ENCODE assay signal across 11 mouse cellular contexts in genomic region chr2:178192881-178193280, GRCm38 (mm10).
DNase-seq lines count a peak whose midpoint lies in the region; ATAC-seq lines count a peak whose summit lies in the region.
"Had no signal": no experiment of that assay in that cellular context is flagged by ENCODE, and none has a peak within 500 bp of the region (broad histone marks: within the 10 kb centered on the region; RNA-seq: fewer than 3 reads in every experiment).

No protein-coding gene starts in this region.

- peak overlapping the region; percentile 17; the same call in 1 of the 2 replicates for H3K27ac ChIP-seq in hindbrain, embryonic 15.5 days (replicated peaks)
- peak overlapping the region; percentile 1; the same call in 1 of the 2 replicates for H3K27ac ChIP-seq in midbrain, embryonic 15.5 days
- H3K27ac ChIP-seq: embryonic facial prominence, embryonic 12.5 days; limb, embryonic 10.5 days had no signal

- peak; percentile 54 for DNase-seq in layer of hippocampus, adult 11-12 months (ENCODE audit: low spot score)
- no peak for DNase-seq in layer of hippocampus, adult 9-10 months (ENCODE audit: low spot score)
- DNase-seq in cerebellum, adult 9-11 months: peak; percentile 63
- no peak for DNase-seq in adipocyte (ENCODE audit: low spot score)
- DNase-seq: thymus, postnatal 14 days had no signal

- H3K4me2 ChIP-seq in hindbrain, embryonic 15.5 days: no peak overlapping the region
- H3K4me2 ChIP-seq in midbrain, embryonic 15.5 days: no peak overlapping the region
- H3K4me2 ChIP-seq: embryonic facial prominence, embryonic 12.5 days had no signal

- no peak overlapping the region for H3K4me3 ChIP-seq in hindbrain, embryonic 15.5 days
- no peak overlapping the region for H3K4me3 ChIP-seq in midbrain, embryonic 15.5 days
- H3K4me3 ChIP-seq: embryonic facial prominence, embryonic 12.5 days; limb, embryonic 10.5 days; megakaryocyte, embryonic 14.5 days had no signal

- H3K9ac ChIP-seq in hindbrain, embryonic 15.5 days: no peak overlapping the region
- H3K9ac ChIP-seq in midbrain, embryonic 15.5 days: no peak overlapping the region
- H3K9ac ChIP-seq: embryonic facial prominence, embryonic 12.5 days had no signal

- H3K27me3 ChIP-seq in hindbrain, embryonic 15.5 days: no peaks in the 10 kb centered on the region
- H3K27me3 ChIP-seq in midbrain, embryonic 15.5 days (replicated peaks): no peaks in the 10 kb centered on the region
- H3K27me3 ChIP-seq: embryonic facial prominence, embryonic 12.5 days had no signal

- H3K36me3 ChIP-seq in hindbrain, embryonic 15.5 days: no peaks in the 10 kb centered on the region
- no peaks in the 10 kb centered on the region for H3K36me3 ChIP-seq in midbrain, embryonic 15.5 days (replicated peaks)
- H3K36me3 ChIP-seq: embryonic facial prominence, embryonic 12.5 days; limb, embryonic 10.5 days had no signal

- 38% methylated on average over 9 of the region's 9 CpGs for WGBS in hindbrain, embryonic 15.5 days
- WGBS in midbrain, embryonic 15.5 days: 45% methylated on average over 9 of the region's 9 CpGs

- no peak for ATAC-seq in hindbrain, embryonic 15.5 days (ENCODE audit: low FRiP score, low read depth)
- ATAC-seq in midbrain, embryonic 15.5 days (replicated peaks): no peak
- ATAC-seq in activated CD4-positive, CD25-positive, alpha-beta regulatory T cell, adult 4 months: no peak

- no peaks in the 10 kb centered on the region for H3K9me3 ChIP-seq in hindbrain, embryonic 15.5 days
- H3K9me3 ChIP-seq in midbrain, embryonic 15.5 days: no peaks in the 10 kb centered on the region
- H3K9me3 ChIP-seq: embryonic facial prominence, embryonic 12.5 days; limb, embryonic 10.5 days had no signal

- H3K4me1 ChIP-seq in hindbrain, embryonic 15.5 days (replicated peaks): peaks cover 36% of the 10 kb centered on the region
- H3K4me1 ChIP-seq in midbrain, embryonic 15.5 days: peaks cover 29% of the 10 kb centered on the region

Comparison
In these comparisons a context has a peak if more than half of its experiments do, and no peak if none do; other contexts are left out.
1. DNase-seq: peak in layer of hippocampus, adult 11-12 months (single experiment) and cerebellum, adult 9-11 months (single experiment); none in layer of hippocampus, adult 9-10 months (single experiment) and adipocyte (single experiment).